Mouse (Mus musculus): ENCODE data around the gene Eif3k.

DNA sequence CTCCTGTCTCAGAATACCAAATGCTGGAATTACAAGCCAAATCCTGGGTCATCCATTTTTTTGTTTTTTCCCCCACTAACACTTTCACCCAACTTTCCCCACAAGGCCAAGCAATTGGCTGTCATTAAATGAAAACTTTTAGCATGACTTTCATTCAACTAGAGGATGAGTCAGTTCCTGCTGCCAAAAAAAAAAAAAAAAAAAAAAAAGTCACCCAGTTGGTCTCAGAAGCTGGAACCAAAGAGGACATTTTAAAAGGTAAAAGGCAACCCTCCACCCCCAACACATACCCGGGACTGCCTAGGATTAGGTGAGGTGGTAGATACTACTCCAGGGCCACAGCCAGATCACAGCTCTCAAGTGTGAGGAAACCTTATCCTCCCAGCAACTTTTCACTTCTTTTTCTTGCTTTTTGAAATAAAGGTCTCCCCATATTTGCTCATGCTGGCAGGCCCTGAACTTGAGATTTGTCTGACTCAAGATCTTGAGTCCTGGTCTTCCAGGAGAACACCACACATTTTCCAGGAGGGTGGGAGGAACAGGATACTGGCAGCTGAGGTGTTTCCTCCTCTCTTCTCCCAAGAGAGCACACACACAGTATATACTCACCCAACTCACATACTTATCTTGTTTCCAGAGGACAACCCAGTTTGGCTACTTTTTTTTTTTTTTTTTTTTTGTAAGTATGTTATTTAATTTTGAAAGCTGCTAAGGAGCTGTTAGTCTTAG lies 23.5 kb downstream of the Eif3k start:
- TF ChIP-seq ZC3H11A (IDR thresholded peaks at IDR 0.05; ENCODE audit: low read depth, low read length) (no peak), POLR2A (IDR thresholded peaks at IDR 0.05; ENCODE audit: control insufficient read depth in 1 of 2, insufficient read depth in 1 of 2, low read depth in 1 of 2, low read length in 2 of 2, poor library complexity in 1 of 2) (no peak), ZMIZ1 (IDR thresholded peaks at IDR 0.05; ENCODE audit: low read depth, low read length) (no peak)

Data from MEL (cell line).